Mouse (Mus musculus) liver, adult 2 months (tissue): ENCODE measurements around the gene Brd4.

Experiments
- CTCF ChIP-seq: fragments of 200-500 bp; IDR thresholded peaks from 2 replicates; pipeline ENCODE4 v1.5.1; 2011; ENCODE audit warnings: low read depth, low read length, control low read depth
- POLR2A ChIP-seq: fragments of 200-500 bp; IDR thresholded peaks from 2 replicates; pipeline ENCODE4 v1.6.1; 2011; ENCODE audit warnings: low read length, control low read depth; ENCODE audit not compliant: insufficient read depth; ENCODE audit errors: extremely low read depth

DNA sequence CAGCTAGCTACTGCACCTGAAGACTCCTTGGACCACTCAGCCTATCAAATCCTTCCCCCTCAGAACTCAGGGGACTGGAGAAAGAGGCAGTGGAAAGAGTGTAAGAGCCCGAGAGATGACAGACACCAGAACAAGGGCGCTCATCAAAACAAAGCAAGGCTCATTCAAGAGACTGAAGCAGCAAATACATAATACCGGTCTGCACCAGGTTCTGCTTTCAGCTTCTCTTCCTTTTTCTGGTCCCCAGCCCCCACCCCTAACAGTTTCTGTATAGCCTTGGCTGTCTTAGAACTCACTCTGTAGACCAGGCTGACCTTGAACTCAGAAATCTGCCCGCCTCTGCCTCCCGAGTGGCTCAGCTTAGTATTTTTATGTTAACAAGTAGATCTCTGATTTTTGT lies 91.5 kb downstream of the Brd4 start:
- TF ChIP-seq CTCF (no peak), POLR2A (no peak)
